ENCODE assay signal across 8 mouse cellular contexts in the genomic region with DNA sequence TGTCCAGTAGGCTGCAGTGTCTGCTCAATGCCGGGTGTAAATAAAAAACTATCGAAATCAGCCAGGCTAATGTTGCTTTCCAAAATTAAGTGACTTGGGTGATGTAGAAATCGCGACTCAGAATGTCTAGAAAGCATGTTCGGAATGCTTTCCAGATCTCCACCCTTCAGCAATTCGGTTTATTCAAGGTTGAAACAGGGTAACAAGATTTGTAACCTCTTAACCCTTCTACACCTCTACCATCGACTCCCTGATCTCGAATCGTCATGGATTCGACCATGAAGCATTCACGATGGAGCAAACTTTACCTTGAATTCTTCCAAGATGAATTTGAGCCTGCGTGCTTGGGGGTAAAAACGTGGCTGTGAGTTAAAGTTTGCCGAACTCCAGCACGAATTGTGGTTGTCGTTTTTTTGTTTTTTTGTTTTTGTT. TPM values are rescaled to one million over a fixed set of nuclear protein-coding genes. Genes with fewer than 3 reads are reported as not detected.
DNase-seq lines count a peak whose midpoint lies in the region; ATAC-seq and TF ChIP-seq lines count a peak whose summit lies in the region.

No protein-coding gene starts in this region.

- H3K36me3 ChIP-seq in liver, adult 2 months (ENCODE audit: control insufficient read depth, insufficient read depth, low read length), result peaks cover 16% of the 10 kb centered on the region
- peaks cover 20% of the 10 kb centered on the region for H3K36me3 ChIP-seq in embryonic facial prominence, embryonic 13.5 days
- H3K36me3 ChIP-seq in intestine, embryonic 14.5 days (ENCODE audit: control insufficient read depth, insufficient read depth, low read length), result peaks cover 23% of the 10 kb centered on the region
- H3K36me3 ChIP-seq in midbrain, postnatal 0 days (ENCODE audit: insufficient read depth, low read length), result peaks cover 4% of the 10 kb centered on the region; the same call in 1 of the 2 replicates

- no peaks in the 10 kb centered on the region for H3K9me3 ChIP-seq in embryonic facial prominence, embryonic 13.5 days
- H3K9me3 ChIP-seq in intestine, embryonic 14.5 days (ENCODE audit: control insufficient read depth, low read length), result no peaks in the 10 kb centered on the region
- no peaks in the 10 kb centered on the region for H3K9me3 ChIP-seq in midbrain, postnatal 0 days (ENCODE audit: low read length)

- WGBS in liver, adult 2 months, result under 1% methylated on average over 16 of the region's 16 CpGs
- WGBS in embryonic facial prominence, embryonic 13.5 days, result 1% methylated on average over 16 of the region's 16 CpGs
- 4% methylated on average over 16 of the region's 16 CpGs for whole genome bisulfite sequencing in intestine, embryonic 14.5 days
- 2% methylated on average over 16 of the region's 16 CpGs for WGBS in midbrain, postnatal 0 days

- TF ChIP-seq POLR2A in liver, adult 2 months (IDR thresholded peaks at IDR 0.05; ENCODE audit: extremely low read depth, insufficient read depth, low read length), result no peak

- peaks cover 5% of the 10 kb centered on the region; the same call in 1 of the 2 replicates for H3K4me1 ChIP-seq in liver, adult 2 months (ENCODE audit: control insufficient read depth, insufficient read depth, low read length)
- peaks cover 17% of the 10 kb centered on the region for H3K4me1 ChIP-seq in embryonic facial prominence, embryonic 13.5 days
- H3K4me1 ChIP-seq in intestine, embryonic 14.5 days (replicated peaks; ENCODE audit: control insufficient read depth, insufficient read depth, low read length), result peaks cover 11% of the 10 kb centered on the region
- no peaks in the 10 kb centered on the region for H3K4me1 ChIP-seq in midbrain, postnatal 0 days (ENCODE audit: insufficient read depth, low read length)

- peak; percentile 63 for DNase-seq in liver, adult 2 months (ENCODE audit: extremely low read depth, low read depth, low spot score)
- DNase-seq in liver, result no peak
- peak; percentile 61 for DNase-seq in intestine, embryonic 14.5 days (ENCODE audit: low spot score)
- DNase-seq in midbrain, postnatal 0 days (ENCODE audit: low spot score), result no peak
- no peak for DNase-seq in gastrocnemius, adult 18-20 months (ENCODE audit: low spot score)
- no peak for DNase-seq in spleen, adult 12 weeks (ENCODE audit: low spot score)
- no peak for DNase-seq in layer of hippocampus, adult 9-10 months (ENCODE audit: low spot score)

- no peak for ATAC-seq in embryonic facial prominence, embryonic 13.5 days (ENCODE audit: insufficient number of reproducible peaks, insufficient read depth, low FRiP score, low TSS enrichment, low read depth)
- no peak for ATAC-seq in intestine, embryonic 14.5 days (replicated peaks; ENCODE audit: low FRiP score, low TSS enrichment, low read depth)
- no peak for ATAC-seq in midbrain, postnatal 0 days (ENCODE audit: low FRiP score)

- H3K79me2 ChIP-seq in liver, adult 2 months (ENCODE audit: control insufficient read depth, insufficient read depth, low read length), result peaks cover 14% of the 10 kb centered on the region

- H3K9ac ChIP-seq in liver, adult 2 months (ENCODE audit: low read depth, low read length), result peak overlapping the region; percentile 100
- peak overlapping the region; percentile 98 for H3K9ac ChIP-seq in embryonic facial prominence, embryonic 13.5 days
- H3K9ac ChIP-seq in intestine, embryonic 14.5 days (ENCODE audit: low read length), result peak overlapping the region; percentile 97
- H3K9ac ChIP-seq in midbrain, postnatal 0 days (replicated peaks; ENCODE audit: low read length, poor library complexity, severe bottlenecking), result peak overlapping the region; percentile 93

- peak overlapping the region; percentile 100 for H3K4me3 ChIP-seq in liver, adult 2 months (ENCODE audit: insufficient read depth, low read depth, low read length)
- peak overlapping the region; percentile 96 for H3K4me3 ChIP-seq in embryonic facial prominence, embryonic 13.5 days
- peak overlapping the region; percentile 93 for H3K4me3 ChIP-seq in intestine, embryonic 14.5 days (ENCODE audit: low read depth, low read length)
- H3K4me3 ChIP-seq in midbrain, postnatal 0 days (ENCODE audit: low read depth, low read length), result peak overlapping the region; percentile 99

- H3K27ac ChIP-seq in liver, adult 2 months (replicated peaks; ENCODE audit: insufficient read depth, low read depth, low read length), result peak overlapping the region; percentile 99
- H3K27ac ChIP-seq in embryonic facial prominence, embryonic 13.5 days, result peak overlapping the region; percentile 93
- H3K27ac ChIP-seq in intestine, embryonic 14.5 days (ENCODE audit: low read depth), result peak overlapping the region; percentile 91
- H3K27ac ChIP-seq in midbrain, postnatal 0 days (ENCODE audit: low read depth, low read length), result peak overlapping the region; percentile 74

- H3K4me2 ChIP-seq in embryonic facial prominence, embryonic 13.5 days, result peak overlapping the region; percentile 62
- H3K4me2 ChIP-seq in intestine, embryonic 14.5 days (ENCODE audit: low read length), result peak overlapping the region; percentile 64
- H3K4me2 ChIP-seq in midbrain, postnatal 0 days (ENCODE audit: low read depth, low read length, poor library complexity, severe bottlenecking), result peak overlapping the region; percentile 64

- no peaks in the 10 kb centered on the region for H3K27me3 ChIP-seq in liver, adult 2 months (ENCODE audit: control insufficient read depth, insufficient read depth, low read length)
- H3K27me3 ChIP-seq in embryonic facial prominence, embryonic 13.5 days, result no peaks in the 10 kb centered on the region
- no peaks in the 10 kb centered on the region for H3K27me3 ChIP-seq in intestine, embryonic 14.5 days (replicated peaks; ENCODE audit: control insufficient read depth, insufficient read depth, low read length)
- H3K27me3 ChIP-seq in midbrain, postnatal 0 days (ENCODE audit: insufficient read depth, low read length), result no peaks in the 10 kb centered on the region

- 0 out of 2 replicates have a peak, but pooled peaks have one; percentile 12 for TF ChIP-seq CTCF in liver, adult 2 months (IDR thresholded peaks at IDR 0.05; ENCODE audit: low read depth, low read length)
- TF ChIP-seq CTCF in midbrain, postnatal 0 days (IDR thresholded peaks at IDR 0.05), result no peak; the same call in 1 of the 2 replicates

RNA-seq across cellular contexts. Expression of a gene that starts 0.5 kb away (rescaled TPM):
- 233 and 247 TPM in 2 replicates for total RNA-seq in liver, adult 2 months (2014; rRNA removed)
- polyA plus RNA-seq in liver, adult 2 months (2012; rRNA removed), result 67.6 and 73.3 TPM in 2 replicates
- 725 and 786 TPM in 2 replicates for polyA plus RNA-seq in embryonic facial prominence, embryonic 13.5 days (2015; fragmentation: Nextera tagmentation; extraction: Ambion mirVana)
- 708 and 729 TPM in 2 replicates for polyA plus RNA-seq in intestine, embryonic 14.5 days (2014; fragmentation: Nextera tagmentation; extraction: Ambion mirVana)
- 269 and 303 TPM in 2 replicates for total RNA-seq in midbrain, postnatal 0 days (2014; rRNA removed)
- polyA plus RNA-seq in midbrain, postnatal 0 days (2015; fragmentation: Nextera tagmentation; extraction: Ambion mirVana), result 441 and 472 TPM in 2 replicates
- total RNA-seq in gastrocnemius, adult 18-20 months (2021), result 100 to 1,000 TPM; 227 to 231 TPM

RNA-seq across cellular contexts. Expression of a gene that starts 36.8 kb away (rescaled TPM):
- total RNA-seq in liver, adult 2 months (2014; rRNA removed), result not detected in 2 replicates
- not detected in 2 replicates for polyA plus RNA-seq in liver, adult 2 months (2012; rRNA removed)
- polyA plus RNA-seq in embryonic facial prominence, embryonic 13.5 days (2015; fragmentation: Nextera tagmentation; extraction: Ambion mirVana), result 3.5 and 3.9 TPM in 2 replicates
- not detected in 2 replicates for polyA plus RNA-seq in intestine, embryonic 14.5 days (2014; fragmentation: Nextera tagmentation; extraction: Ambion mirVana)
- 2.4 and 2.5 TPM in 2 replicates for total RNA-seq in midbrain, postnatal 0 days (2014; rRNA removed)
- polyA plus RNA-seq in midbrain, postnatal 0 days (2015; fragmentation: Nextera tagmentation; extraction: Ambion mirVana), result 0.59 and 0.74 TPM in 2 replicates
- total RNA-seq in gastrocnemius, adult 18-20 months (2021), result under 1 TPM in 1 of 2 experiments, not detected in 1; 0.12 TPM

RNA-seq across cellular contexts. Expression of a gene that starts 37.6 kb away (rescaled TPM):
- total RNA-seq in liver, adult 2 months (2014; rRNA removed), result not detected in 2 replicates
- not detected in 2 replicates for polyA plus RNA-seq in liver, adult 2 months (2012; rRNA removed)
- not detected in 2 replicates for polyA plus RNA-seq in embryonic facial prominence, embryonic 13.5 days (2015; fragmentation: Nextera tagmentation; extraction: Ambion mirVana)
- not detected in 2 replicates for polyA plus RNA-seq in intestine, embryonic 14.5 days (2014; fragmentation: Nextera tagmentation; extraction: Ambion mirVana)
- total RNA-seq in midbrain, postnatal 0 days (2014; rRNA removed), result 3.0 TPM in 1 of 2 replicates, not detected in the other
- polyA plus RNA-seq in midbrain, postnatal 0 days (2015; fragmentation: Nextera tagmentation; extraction: Ambion mirVana), result not detected in 2 replicates
- not detected for total RNA-seq in gastrocnemius, adult 18-20 months (2021)

RNA-seq across cellular contexts. Expression of a gene that starts 54.4 kb away (rescaled TPM):
- 11.1 and 12.8 TPM in 2 replicates for total RNA-seq in liver, adult 2 months (2014; rRNA removed)
- 6.1 and 6.4 TPM in 2 replicates for polyA plus RNA-seq in liver, adult 2 months (2012; rRNA removed)
- 24.5 and 24.9 TPM in 2 replicates for polyA plus RNA-seq in embryonic facial prominence, embryonic 13.5 days (2015; fragmentation: Nextera tagmentation; extraction: Ambion mirVana)
- polyA plus RNA-seq in intestine, embryonic 14.5 days (2014; fragmentation: Nextera tagmentation; extraction: Ambion mirVana), result 26.4 and 29.0 TPM in 2 replicates
- 81.8 and 102 TPM in 2 replicates for total RNA-seq in midbrain, postnatal 0 days (2014; rRNA removed)
- polyA plus RNA-seq in midbrain, postnatal 0 days (2015; fragmentation: Nextera tagmentation; extraction: Ambion mirVana), result 102 and 109 TPM in 2 replicates
- 10 to 100 TPM; 14.6 to 15.5 TPM for total RNA-seq in gastrocnemius, adult 18-20 months (2021)

RNA-seq across cellular contexts. Expression of a gene that starts 54.4 kb away (rescaled TPM):
- total RNA-seq in liver, adult 2 months (2014; rRNA removed), result 6.4 and 7.7 TPM in 2 replicates
- 2.4 and 2.5 TPM in 2 replicates for polyA plus RNA-seq in liver, adult 2 months (2012; rRNA removed)
- 31.1 and 36.6 TPM in 2 replicates for polyA plus RNA-seq in embryonic facial prominence, embryonic 13.5 days (2015; fragmentation: Nextera tagmentation; extraction: Ambion mirVana)
- polyA plus RNA-seq in intestine, embryonic 14.5 days (2014; fragmentation: Nextera tagmentation; extraction: Ambion mirVana), result 39.6 and 44.3 TPM in 2 replicates
- total RNA-seq in midbrain, postnatal 0 days (2014; rRNA removed), result 24.7 and 35.2 TPM in 2 replicates
- 24.1 and 26.0 TPM in 2 replicates for polyA plus RNA-seq in midbrain, postnatal 0 days (2015; fragmentation: Nextera tagmentation; extraction: Ambion mirVana)
- 1 to 10 TPM; 3.5 to 3.8 TPM for total RNA-seq in gastrocnemius, adult 18-20 months (2021)

Comparison
In these comparisons a context has a peak if more than half of its experiments do, and no peak if none do; other contexts are left out.
1. DNase-seq: peak in liver, adult 2 months (single experiment) and intestine, embryonic 14.5 days (single experiment); none in liver (single experiment), midbrain, postnatal 0 days (single experiment), gastrocnemius, adult 18-20 months (single experiment), spleen, adult 12 weeks (single experiment) and layer of hippocampus, adult 9-10 months (single experiment).
2. Peak in every context shown above with its lines, with median percentiles within 50 percentile points of each other: H3K27ac ChIP-seq, H3K4me3 ChIP-seq, H3K9ac ChIP-seq and H3K4me2 ChIP-seq.